Mouse (Mus musculus): ENCODE data around the gene Dapp1. TPM values are rescaled to one million over a fixed set of nuclear protein-coding genes. Genes with fewer than 3 reads are reported as not detected.
A peak's percentile ranks its signal among the peaks of the same experiment; 100 is the strongest.

Gene Dapp1
- total and polyA plus RNA-seq, 3 experiments: 53.5 to 63.6 (median 62.8) TPM

- Histone ChIP-seq H3K79me2 (replicated peaks; ENCODE audit: control insufficient read depth, extremely low read depth, insufficient read depth, poor library complexity, severe bottlenecking) (peaks cover 33% of the 10 kb centered on the region), H3K4me2 (ENCODE audit: insufficient read depth, low read depth, poor library complexity, severe bottlenecking) (no peak overlapping the region), H3K4me1 (ENCODE audit: control insufficient read depth in 1 of 2, insufficient read depth in 2 of 2) (peaks cover 44 to 73% of the 10 kb centered on the region in 2 experiments), H3K27ac (ENCODE audit: insufficient read depth, low read depth) (peak overlapping the region; percentile 45; the same call in 1 of the 2 replicates), H3K36me3 (replicated peaks in 1 of 2; ENCODE audit: control insufficient read depth in 1 of 2, insufficient read depth in 1 of 2, low read length in 1 of 2) (peaks cover 60 to 82% of the 10 kb centered on the region in 2 experiments), H3K9me3 (replicated peaks; ENCODE audit: low read length) (no peaks in the 10 kb centered on the region), H3K9ac (ENCODE audit: insufficient read depth, low read depth) (0 out of 2 replicates have a peak overlapping the region, but pooled peaks have one; percentile 6), H3K27me3 (replicated peaks) (no peaks in the 10 kb centered on the region), H3K4me3 (replicated peaks in 1 of 3; ENCODE audit: low read depth in 2 of 3, low read length in 2 of 3, poor library complexity in 1 of 3) (no peak overlapping the region)
- in situ Hi-C loops (cut with MboI; ENCODE audit: low pct_ligation_motif_present, low pct_unique_long_range_greater_than_20kb, low sequenced_read_pairs) (loop anchor here (25.0 kb wide), 1 partner anchor 475 kb away; the partner anchor contains the start of gene Adh5), dilution Hi-C loops (cut with MboI; ENCODE audit: extremely low pct_ligation_motif_present, extremely low pct_unique_long_range_greater_than_20kb, low sequenced_read_pairs) (no loop called here)
- TF ChIP-seq MAFK (IDR thresholded peaks at IDR 0.05; ENCODE audit: insufficient replicate concordance, low read length) (no peak), MXI1 (IDR thresholded peaks at IDR 0.05; ENCODE audit: low read depth, low read length) (no peak), CHD2 (IDR thresholded peaks at IDR 0.05; ENCODE audit: low read length) (no peak), GABPA (IDR thresholded peaks at IDR 0.05; ENCODE audit: insufficient replicate concordance, low read depth, low read length) (no peak), USF1 (IDR thresholded peaks at IDR 0.05; ENCODE audit: low read depth, low read length) (peak; percentile 25; the same call in 1 of the 2 replicates)
- DNase-seq (ENCODE audit: extremely low read depth): no peak
Observed at GRCm38 (mm10) chr3:137961736-137962385, 19.5 kb downstream of the Dapp1 start.

- peaks cover 25 to 72% of the 10 kb centered on the region in 2 experiments for H3K4me1 ChIP-seq (ENCODE audit: control insufficient read depth in 1 of 2, insufficient read depth in 2 of 2)
- H3K9me3 ChIP-seq (replicated peaks; ENCODE audit: low read length): no peaks in the 10 kb centered on the region
- peak; percentile 25; the same call in 1 of the 2 replicates for TF ChIP-seq SMC3 (IDR thresholded peaks at IDR 0.05; ENCODE audit: low read depth, low read length)
- TF ChIP-seq UBTF (IDR thresholded peaks at IDR 0.05; ENCODE audit: low read depth, low read length): no peak
- in situ Hi-C loops (cut with MboI; ENCODE audit: low pct_ligation_motif_present, low pct_unique_long_range_greater_than_20kb, low sequenced_read_pairs): loop anchor here (25.0 kb wide), 1 partner anchor 478 kb away; the partner anchor contains the start of gene Adh5
- H3K36me3 ChIP-seq (replicated peaks in 1 of 2; ENCODE audit: control insufficient read depth in 1 of 2, insufficient read depth in 1 of 2, low read length in 1 of 2): peaks cover 47 to 61% of the 10 kb centered on the region in 2 experiments
- peaks cover 10% of the 10 kb centered on the region for H3K79me2 ChIP-seq (replicated peaks; ENCODE audit: control insufficient read depth, extremely low read depth, insufficient read depth, poor library complexity, severe bottlenecking)
- dilution Hi-C loops (cut with MboI; ENCODE audit: extremely low pct_ligation_motif_present, extremely low pct_unique_long_range_greater_than_20kb, low sequenced_read_pairs): no loop called here
- H3K9ac ChIP-seq (ENCODE audit: insufficient read depth, low read depth): no peak overlapping the region
- no peak for DNase-seq (ENCODE audit: extremely low read depth)
- H3K27me3 ChIP-seq (replicated peaks): no peaks in the 10 kb centered on the region
- H3K4me2 ChIP-seq (ENCODE audit: insufficient read depth, low read depth, poor library complexity, severe bottlenecking): no peak overlapping the region
- peak overlapping the region; percentile 11; the same call in 1 of the 2 replicates for H3K27ac ChIP-seq (ENCODE audit: insufficient read depth, low read depth)
- H3K4me3 ChIP-seq (replicated peaks in 1 of 3; ENCODE audit: low read depth in 2 of 3, low read length in 2 of 3, poor library complexity in 1 of 3): no peak overlapping the region
Observed at GRCm38 (mm10) chr3:137959456-137959855, 21.9 kb downstream of the Dapp1 start.

DNA sequence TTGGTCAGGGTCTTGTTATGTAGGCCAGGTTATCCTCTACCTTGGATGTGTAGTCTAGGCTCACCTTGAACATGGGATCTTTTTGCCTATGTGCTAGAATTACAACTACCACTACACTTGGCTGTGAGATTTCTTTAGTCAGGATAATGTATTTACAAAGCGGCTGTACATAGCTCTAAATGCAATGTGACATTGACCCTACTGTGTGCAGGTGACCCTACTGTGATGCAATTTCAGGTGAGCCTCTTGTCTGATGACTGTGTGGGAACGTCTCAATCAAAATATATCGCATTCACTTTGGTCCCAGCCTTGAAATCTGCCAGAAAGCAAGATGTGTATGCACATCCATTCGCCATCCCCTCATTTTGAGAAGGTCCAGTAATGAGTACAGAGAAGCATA lies 23.0 kb downstream of the Dapp1 start:
- Histone ChIP-seq H3K79me2 (replicated peaks; ENCODE audit: control insufficient read depth, extremely low read depth, insufficient read depth, poor library complexity, severe bottlenecking) (peaks cover 8% of the 10 kb centered on the region; the same call in 1 of the 2 replicates), H3K9me3 (replicated peaks; ENCODE audit: low read length) (no peaks in the 10 kb centered on the region), H3K4me3 (replicated peaks in 1 of 3; ENCODE audit: low read depth in 2 of 3, low read length in 2 of 3, poor library complexity in 1 of 3) (no peak overlapping the region), H3K9ac (ENCODE audit: insufficient read depth, low read depth) (no peak overlapping the region), H3K27me3 (replicated peaks) (no peaks in the 10 kb centered on the region), H3K4me2 (ENCODE audit: insufficient read depth, low read depth, poor library complexity, severe bottlenecking) (no peak overlapping the region), H3K27ac (ENCODE audit: insufficient read depth, low read depth) (no peak overlapping the region), H3K4me1 (ENCODE audit: control insufficient read depth in 1 of 2, insufficient read depth in 2 of 2) (peaks cover 24 to 73% of the 10 kb centered on the region in 2 experiments), H3K36me3 (replicated peaks in 1 of 2; ENCODE audit: control insufficient read depth in 1 of 2, insufficient read depth in 1 of 2, low read length in 1 of 2) (peaks cover 43 to 54% of the 10 kb centered on the region in 2 experiments)
- dilution Hi-C loops (cut with MboI; ENCODE audit: extremely low pct_ligation_motif_present, extremely low pct_unique_long_range_greater_than_20kb, low sequenced_read_pairs): no loop called here
- no peak for DNase-seq (ENCODE audit: extremely low read depth)
- in situ Hi-C loops (cut with MboI; ENCODE audit: low pct_ligation_motif_present, low pct_unique_long_range_greater_than_20kb, low sequenced_read_pairs): loop anchor here (25.0 kb wide), 1 partner anchor 479 kb away; the partner anchor contains the start of gene Adh5
- TF ChIP-seq ZKSCAN1 (IDR thresholded peaks at IDR 0.05; ENCODE audit: borderline replicate concordance, low read depth, low read length): peak; percentile 92
- TF ChIP-seq MXI1 (IDR thresholded peaks at IDR 0.05; ENCODE audit: low read depth, low read length): no peak
- no peak for TF ChIP-seq ZMIZ1 (IDR thresholded peaks at IDR 0.05; ENCODE audit: low read depth, low read length)
- no peak for TF ChIP-seq ELF1 (IDR thresholded peaks at IDR 0.05; ENCODE audit: low read depth, low read length)

Data from CH12.LX (cell line).